Mouse (Mus musculus): ENCODE measurements at regions not wholly inside any gene's neighbourhood (a gene's known extent, or its start where the extent isn't known, plus 50 kb on each side); places are given as distances from the start of the nearest gene placed in this dataset.

GRCm38 (mm10) chr1:150266502-150266901 is 52.7 kb upstream of the Pdc start:
- TF ChIP-seq CTCF (IDR thresholded peaks at IDR 0.05; ENCODE audit: low read depth) (peak; percentile 60), EP300 (IDR thresholded peaks at IDR 0.05; ENCODE audit: low read depth) (no peak)
